Mouse (Mus musculus): ENCODE data around the gene Cfap73.

DNA sequence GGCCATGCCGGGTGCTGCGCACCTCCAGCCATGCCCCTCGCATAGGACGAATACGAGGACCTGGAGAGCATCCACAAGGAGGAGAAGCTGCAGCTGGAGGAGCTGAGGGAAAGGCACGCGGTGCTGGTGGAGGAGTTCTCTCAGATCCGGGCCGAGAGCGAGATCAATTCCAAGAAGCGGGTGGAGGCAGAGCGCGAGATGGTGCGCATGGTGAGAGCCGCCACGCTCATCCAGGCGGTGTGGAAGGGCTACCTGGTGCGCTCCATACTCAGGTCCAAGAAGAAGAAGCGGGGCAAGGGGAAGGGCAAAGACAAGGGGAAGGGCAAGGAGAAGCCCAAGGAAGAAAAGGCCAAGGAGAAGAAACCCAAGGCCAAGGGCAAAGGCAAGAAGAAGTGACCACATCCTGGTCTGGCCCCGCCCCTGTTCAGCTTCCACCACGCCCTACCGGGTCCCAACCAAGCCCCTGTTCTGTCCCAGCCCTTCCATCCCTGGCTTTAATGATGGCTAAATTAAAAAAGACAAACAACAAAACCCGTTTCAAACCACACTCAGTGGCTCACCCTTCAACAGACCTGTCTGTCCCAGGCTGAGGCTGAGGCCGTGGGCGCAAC, 27.3 kb downstream of the Cfap73 start:
- no peak for TF ChIP-seq CTCF (conservative IDR thresholded peaks at IDR 0.05 in 1 of 2, IDR thresholded peaks at IDR 0.05 in 1 of 2; ENCODE audit: low read depth in 2 of 2, low read length in 2 of 2)
- no peak for TF ChIP-seq POLR2A (IDR thresholded peaks at IDR 0.05; ENCODE audit: low read depth, low read length)
- TF ChIP-seq EP300 (IDR thresholded peaks at IDR 0.05; ENCODE audit: low read length) = no peak
- no peak for TF ChIP-seq CHD1 (IDR thresholded peaks at IDR 0.05; ENCODE audit: low read depth, low read length)

Data from CH12.LX (cell line).